Mouse (Mus musculus): ENCODE results near the gene Prkar1a.
"Not testable (repeated sequence)": the region's sequence is repeated elsewhere in the genome, so short reads cannot be mapped to it uniquely, and the experiment has no call there.

Gene Prkar1a

GRCm38 (mm10) chr11:109641498-109642222, 7.5 kb upstream of the Prkar1a start:
- DNase-seq (ENCODE audit: low read depth, low spot score) = no peak

- no peak for DNase-seq (ENCODE audit: low read depth, low spot score)
Observed at GRCm38 (mm10) chr11:109648510-109648909, 695 bp upstream of the Prkar1a start.

GRCm38 (mm10) chr11:109649975-109650701, 933 bp downstream of the Prkar1a start:
- peak; percentile 81 for DNase-seq (ENCODE audit: low read depth, low spot score)

GRCm38 (mm10) chr11:109650788-109651565, 1.8 kb downstream of the Prkar1a start:
- DNase-seq (ENCODE audit: low read depth, low spot score) = peak; percentile 96

GRCm38 (mm10) chr11:109651566-109652024, 2.4 kb downstream of the Prkar1a start:
- peak; percentile 48 for DNase-seq (ENCODE audit: low read depth, low spot score)

GRCm38 (mm10) chr11:109652505-109652904, 3.3 kb downstream of the Prkar1a start:
- no peak for DNase-seq (ENCODE audit: low read depth, low spot score)

GRCm38 (mm10) chr11:109653201-109653600, 4.0 kb downstream of the Prkar1a start:
- peak; percentile 40 for DNase-seq (ENCODE audit: low read depth, low spot score)

GRCm38 (mm10) chr11:109654581-109654980, 5.4 kb downstream of the Prkar1a start:
- DNase-seq (ENCODE audit: low read depth, low spot score) = no peak

GRCm38 (mm10) chr11:109656232-109656631, 7.0 kb downstream of the Prkar1a start:
- no peak for DNase-seq (ENCODE audit: low read depth, low spot score)

- not testable (repeated sequence) for DNase-seq (ENCODE audit: low read depth, low spot score)
Observed at GRCm38 (mm10) chr11:109660526-109660925, 11.3 kb downstream of the Prkar1a start.

GRCm38 (mm10) chr11:109664293-109664692, 15.1 kb downstream of the Prkar1a start:
- DNase-seq (ENCODE audit: low read depth, low spot score) = no peak

GRCm38 (mm10) chr11:109665424-109665823, 16.2 kb downstream of the Prkar1a start:
- no peak for DNase-seq (ENCODE audit: low read depth, low spot score)

- no peak for DNase-seq (ENCODE audit: low read depth, low spot score)
Observed at GRCm38 (mm10) chr11:109666411-109666810, 17.2 kb downstream of the Prkar1a start.

GRCm38 (mm10) chr11:109667371-109667770, 18.2 kb downstream of the Prkar1a start:
- no peak for DNase-seq (ENCODE audit: low read depth, low spot score)

- DNase-seq (ENCODE audit: low read depth, low spot score) = no peak
Observed at GRCm38 (mm10) chr11:109668115-109668725, 19.0 kb downstream of the Prkar1a start.

- DNase-seq (ENCODE audit: low read depth, low spot score) = no peak
Observed at GRCm38 (mm10) chr11:109669149-109669708, 20.0 kb downstream of the Prkar1a start.

GRCm38 (mm10) chr11:109670026-109670916, 21.1 kb downstream of the Prkar1a start:
- DNase-seq (ENCODE audit: low read depth, low spot score) = peak; percentile 76

GRCm38 (mm10) chr11:109671136-109672020, 22.2 kb downstream of the Prkar1a start:
- peak; percentile 67 for DNase-seq (ENCODE audit: low read depth, low spot score)

- no peak for DNase-seq (ENCODE audit: low read depth, low spot score)
Observed at GRCm38 (mm10) chr11:109672021-109672324, 22.8 kb downstream of the Prkar1a start.
